Mouse (Mus musculus) megakaryocyte progenitor cell, adult 5-6 weeks (primary cell): ENCODE data around the gene Lipo3. TPM values are rescaled to one million over a fixed set of nuclear protein-coding genes. Genes with fewer than 3 reads are reported as not detected.
"Not testable (repeated sequence)": the region's sequence is repeated elsewhere in the genome, so short reads cannot be mapped to it uniquely, and the experiment has no call there.

Experiments
- ATAC-seq: replicated peaks from 2 replicates; pipeline ENCODE4 v1.8.0; 2016; ENCODE audit warnings: mild to moderate bottlenecking, moderate TSS enrichment, inconsistent platforms; ENCODE audit not compliant: poor library complexity
- total RNA-seq, 2 experiments: library from RNA; stranded (forward) in 1 of 2; stranded (reverse) in 1 of 2; fragments of 157-497, 149-512 nt in 1 of 2; fragments of 200-1000 nt in 1 of 2; gene quantifications; 2 replicates each; pipeline versions ENCODE4 v1.2.3 to v1.2.4; 2015 to 2017

The Lipo3 gene
- 19.9 and 21.1 TPM in 2 replicates for total RNA-seq (2015)
- total RNA-seq (2017) = 9.7 and 9.9 TPM in 2 replicates

- ATAC-seq = peak; percentile 85
These were observed at the start of gene Lipo3 for GRCm38 (mm10) chr19:33761287-33762086. Gene Lipo3, minus strand, starts transcription at chr19:33761951.

- ATAC-seq = not testable (repeated sequence)
These were observed 25.6 kb upstream of the Lipo3 start, which contains the start of gene Lipo1 for GRCm38 (mm10) chr19:33787359-33787758. Gene Lipo1, minus strand, starts transcription at chr19:33787459.

GRCm38 (mm10) chr19:33786576-33787277 lies 25.0 kb upstream of the Lipo3 start:
- no peak for ATAC-seq

- not testable (repeated sequence) for ATAC-seq
These were observed 10.5 kb downstream of the Lipo3 start, which contains the start of gene Lipo2 for GRCm38 (mm10) chr19:33751259-33751658. Gene Lipo2, minus strand, starts transcription at chr19:33751359.

GRCm38 (mm10) chr19:33625152-33625551 lies 136.6 kb downstream of the Lipo3 start, which contains the start of gene Gm8978:
Gene Gm8978, minus strand, starts transcription at chr19:33625252.
- ATAC-seq = not testable (repeated sequence)

- ATAC-seq = peak; percentile 92
These were observed 172.0 kb downstream of the Lipo3 start for GRCm38 (mm10) chr19:33589626-33590302.

GRCm38 (mm10) chr19:33568551-33568950 lies 193.2 kb downstream of the Lipo3 start:
- ATAC-seq = not testable (repeated sequence)

- no peak for ATAC-seq
These were observed 244.1 kb downstream of the Lipo3 start, which contains the start of gene Lipo4 for GRCm38 (mm10) chr19:33517680-33518079. Gene Lipo4, minus strand, starts transcription at chr19:33517780.

Other genes starting within 250 kb of the Lipo3 start
- not detected in 2 replicates for gene Lipo4, start 244.2 kb downstream of the Lipo3 start, total RNA-seq (2015)
- gene Lipo4, start 244.2 kb downstream of the Lipo3 start, total RNA-seq (2017) = not detected in 2 replicates
- gene Gm8978, start 136.7 kb downstream of the Lipo3 start, total RNA-seq (2015) = not detected in 2 replicates
- not detected in 2 replicates for gene Gm8978, start 136.7 kb downstream of the Lipo3 start, total RNA-seq (2017)
- gene Lipo2, start 10.6 kb downstream of the Lipo3 start, total RNA-seq (2015) = 0.15 TPM in 1 of 2 replicates, not detected in the other
- not detected in 2 replicates for gene Lipo2, start 10.6 kb downstream of the Lipo3 start, total RNA-seq (2017)
- gene Lipo1, start 25.5 kb upstream of the Lipo3 start, total RNA-seq (2015) = not detected in 2 replicates
- not detected in 2 replicates for gene Lipo1, start 25.5 kb upstream of the Lipo3 start, total RNA-seq (2017)
- not detected in 2 replicates for gene Lipf, start 199.2 kb upstream of the Lipo3 start, total RNA-seq (2015)
- not detected in 2 replicates for gene Lipf, start 199.2 kb upstream of the Lipo3 start, total RNA-seq (2017)
- not detected in 2 replicates for gene Lipk, start 246.3 kb upstream of the Lipo3 start, total RNA-seq (2015)
- gene Lipk, start 246.3 kb upstream of the Lipo3 start, total RNA-seq (2017) = not detected in 2 replicates